Mouse (Mus musculus) E14TG2a.4 (cell line): Measurements from ENCODE around the gene Tfip11.

Experiments
- CTCF ChIP-seq: conservative IDR thresholded peaks from 2 replicates; pipeline ENCODE4 v1.5.1; 2014; ENCODE audit warnings: low read length
- POU5F1 ChIP-seq: IDR thresholded peaks from 2 replicates; pipeline ENCODE4 v1.6.1; 2014; ENCODE audit warnings: low read length, borderline replicate concordance

GRCm38 (mm10) chr5:112382042-112382441 is 55.9 kb downstream of the Tfip11 start:
- no peak for TF ChIP-seq CTCF
- no peak for TF ChIP-seq POU5F1
